Mouse (Mus musculus) ovary, postnatal 36 days (tissue): ENCODE results near the gene Lsm6.
"Not testable (repeated sequence)": the region's sequence is repeated elsewhere in the genome, so short reads cannot be mapped to it uniquely, and the experiment has no call there.

Experiments used
- DNase-seq: peaks from one replicate; pipeline ENCODE4 v3.0.0; 2022; ENCODE audit warnings: low spot score, mixed read lengths

Lsm6 gene

GRCm38 (mm10) chr8:78820673-78821310 lies at the start of gene Lsm6:
Gene Lsm6 (minus strand): TSS chr8:78821140.
- DNase-seq = peak; percentile 98

GRCm38 (mm10) chr8:78867036-78867435 lies 46.1 kb upstream of the Lsm6 start:
- no peak for DNase-seq

- DNase-seq = no peak
Measured at GRCm38 (mm10) chr8:78863001-78863400, 42.1 kb upstream of the Lsm6 start.

GRCm38 (mm10) chr8:78862046-78862445 lies 41.1 kb upstream of the Lsm6 start:
- DNase-seq = no peak

DNA sequence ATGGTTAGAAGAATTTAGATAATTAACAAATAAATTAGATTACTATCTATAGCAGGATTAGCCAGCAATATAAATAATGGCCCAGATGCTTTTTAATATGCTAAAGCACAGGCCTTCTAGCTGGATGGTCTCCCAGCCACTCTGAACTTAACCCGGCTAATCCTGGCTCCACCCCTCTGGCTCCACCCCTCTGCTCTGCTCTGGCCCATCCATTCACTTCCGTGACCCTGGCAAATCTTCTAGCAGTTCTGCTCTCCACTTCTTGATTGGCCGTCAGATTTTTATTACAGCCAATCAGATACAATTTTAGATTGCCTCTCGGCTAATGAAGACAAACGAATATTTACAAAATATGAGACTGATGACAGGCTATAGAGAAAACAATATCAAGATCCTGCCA lies 39.8 kb upstream of the Lsm6 start:
- no peak for DNase-seq

- DNase-seq = no peak
Measured at GRCm38 (mm10) chr8:78857421-78857820, 36.5 kb upstream of the Lsm6 start.

- DNase-seq = no peak
Measured at GRCm38 (mm10) chr8:78852279-78852678, 31.3 kb upstream of the Lsm6 start.

DNA sequence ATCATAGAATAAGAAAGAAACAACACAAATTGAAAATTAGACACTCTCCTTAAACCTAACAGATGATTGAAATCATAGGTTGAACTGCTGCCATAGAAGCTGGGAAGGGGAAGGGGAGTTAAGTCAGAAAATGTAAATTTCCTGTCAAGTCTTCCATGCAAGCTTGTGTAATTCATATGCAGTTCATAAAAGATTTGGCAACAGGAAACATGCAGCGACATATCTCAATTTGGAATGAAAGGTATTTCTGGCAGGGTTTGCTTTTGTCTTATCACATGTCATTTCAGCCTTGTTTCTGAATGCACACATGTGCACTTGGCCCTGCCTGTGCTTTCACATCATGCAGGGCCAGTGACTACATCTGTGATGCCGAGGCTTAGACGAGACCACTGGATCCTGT lies 26.3 kb upstream of the Lsm6 start:
- DNase-seq = no peak

- DNase-seq = no peak
Measured at GRCm38 (mm10) chr8:78844559-78844958, 23.6 kb upstream of the Lsm6 start.

GRCm38 (mm10) chr8:78838656-78839413 lies 17.9 kb upstream of the Lsm6 start:
- no peak for DNase-seq

DNA sequence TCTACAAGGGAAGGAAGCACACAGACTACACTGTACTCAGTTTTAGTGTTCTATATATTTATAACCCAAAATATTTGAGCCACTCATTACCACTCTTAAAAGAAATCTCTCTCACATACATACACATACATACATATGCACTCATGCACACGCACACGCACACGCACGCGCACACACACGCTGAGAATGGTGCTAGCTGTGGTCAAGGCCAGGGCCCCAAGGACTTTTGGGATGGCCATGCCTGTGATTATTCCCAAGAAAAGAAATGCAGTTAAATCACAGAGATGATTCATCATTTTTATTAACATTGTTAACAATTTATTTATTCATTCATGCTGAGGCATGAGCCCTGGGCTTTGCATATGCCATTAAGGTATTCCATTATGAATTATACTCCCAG lies 15.2 kb upstream of the Lsm6 start:
- no peak for DNase-seq

DNA sequence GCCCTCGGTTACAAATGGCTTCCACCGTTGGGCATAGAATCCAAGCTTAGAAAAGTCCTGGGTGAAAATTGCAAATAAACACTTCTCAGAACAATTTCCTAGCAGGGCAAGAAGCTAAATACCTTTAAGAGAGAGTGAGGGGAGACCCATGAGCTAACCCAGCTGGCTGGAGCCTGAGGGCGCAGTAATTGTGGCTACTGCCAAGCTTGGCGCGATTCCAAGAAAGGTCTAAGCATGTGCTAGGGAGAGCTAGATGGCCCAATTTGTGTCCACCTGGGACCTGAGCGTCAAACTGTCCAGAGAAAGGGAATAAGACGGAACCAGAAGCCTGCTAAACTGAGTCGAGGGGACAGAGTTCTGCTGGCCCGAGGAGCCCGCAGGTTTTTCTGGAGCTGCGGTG lies 7.5 kb upstream of the Lsm6 start:
- no peak for DNase-seq

GRCm38 (mm10) chr8:78824515-78824914 lies 3.6 kb upstream of the Lsm6 start:
- no peak for DNase-seq

DNA sequence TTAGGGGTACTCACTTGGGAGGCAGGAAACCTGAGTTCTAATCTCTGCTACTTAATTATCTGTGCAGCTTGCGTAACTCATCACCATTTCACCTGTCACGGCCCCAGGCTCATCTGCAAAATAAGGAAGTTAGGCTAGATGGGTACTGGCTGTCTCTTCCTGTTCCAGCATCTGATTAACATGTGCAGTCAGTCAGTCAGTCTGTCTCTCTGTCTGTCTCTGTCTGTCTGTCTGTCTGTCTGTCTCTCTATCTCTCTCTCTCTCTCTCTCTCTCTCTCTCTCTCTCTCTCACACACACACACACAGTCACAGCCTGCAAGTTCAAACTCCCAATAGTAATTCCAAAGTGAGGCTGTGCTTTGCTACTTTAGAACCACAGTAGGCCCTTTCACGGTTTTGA lies 967 bp downstream of the Lsm6 start:
- DNase-seq = not testable (repeated sequence)

GRCm38 (mm10) chr8:78814743-78815142 lies 6.2 kb downstream of the Lsm6 start:
- no peak for DNase-seq

DNA sequence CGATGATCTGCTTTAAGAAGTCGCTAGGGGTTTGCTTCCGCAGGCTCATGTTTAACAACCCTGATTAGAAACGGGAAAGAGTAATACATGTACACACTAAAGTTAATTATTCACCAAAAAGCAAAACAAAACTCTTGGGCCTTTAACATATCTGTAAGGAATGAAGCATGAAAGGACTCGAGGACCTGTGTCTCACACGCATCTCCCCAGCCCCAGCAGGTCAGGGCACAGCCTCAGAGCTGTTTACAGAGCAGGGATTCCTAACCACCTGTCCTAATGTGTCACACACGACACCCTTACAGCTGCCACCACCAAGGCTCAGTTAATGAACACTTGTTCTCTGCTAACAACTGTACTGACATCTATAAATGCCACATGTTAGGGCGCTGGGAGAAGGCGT lies 7.9 kb downstream of the Lsm6 start:
- no peak for DNase-seq

- DNase-seq = no peak
Measured at GRCm38 (mm10) chr8:78812446-78812845, 8.5 kb downstream of the Lsm6 start.

- DNase-seq = no peak
Measured at GRCm38 (mm10) chr8:78811748-78812147, 9.2 kb downstream of the Lsm6 start.

GRCm38 (mm10) chr8:78810207-78810675 lies 10.7 kb downstream of the Lsm6 start:
- DNase-seq = no peak

DNA sequence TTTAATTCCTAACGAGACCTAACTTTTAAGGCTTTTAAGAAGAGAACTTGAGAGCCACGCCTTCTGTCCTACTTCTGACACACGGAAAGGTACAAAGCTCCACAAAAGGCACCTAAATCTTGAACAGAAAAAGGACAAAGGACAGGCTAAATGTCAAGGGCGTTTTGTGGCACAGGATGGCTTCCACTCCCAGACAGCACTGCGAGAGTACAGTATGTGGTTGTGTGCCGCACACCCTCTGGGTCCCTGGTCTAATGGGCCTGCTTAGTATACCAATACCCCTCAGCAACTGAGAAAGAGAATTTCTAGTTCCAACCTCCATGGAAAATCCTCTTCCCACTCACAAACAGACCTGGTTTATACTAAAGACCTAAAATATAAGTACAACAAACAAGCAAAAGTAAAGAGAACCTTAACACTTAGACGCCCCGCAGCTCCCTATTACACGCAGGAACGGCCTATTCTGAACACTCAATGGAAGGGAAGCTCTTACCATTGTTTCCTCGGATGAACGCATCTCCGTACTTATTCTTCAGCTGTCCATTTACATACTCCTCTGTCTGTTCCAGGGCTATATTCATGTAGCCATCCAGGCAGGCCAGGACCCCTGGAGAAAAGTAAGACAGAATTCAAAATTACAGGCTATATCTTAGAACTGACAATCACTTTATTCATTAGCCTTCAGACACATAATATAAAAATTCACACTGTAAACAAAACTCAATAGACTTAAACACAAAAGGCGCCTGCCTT lies 11.3 kb downstream of the Lsm6 start:
- DNase-seq = no peak

DNA sequence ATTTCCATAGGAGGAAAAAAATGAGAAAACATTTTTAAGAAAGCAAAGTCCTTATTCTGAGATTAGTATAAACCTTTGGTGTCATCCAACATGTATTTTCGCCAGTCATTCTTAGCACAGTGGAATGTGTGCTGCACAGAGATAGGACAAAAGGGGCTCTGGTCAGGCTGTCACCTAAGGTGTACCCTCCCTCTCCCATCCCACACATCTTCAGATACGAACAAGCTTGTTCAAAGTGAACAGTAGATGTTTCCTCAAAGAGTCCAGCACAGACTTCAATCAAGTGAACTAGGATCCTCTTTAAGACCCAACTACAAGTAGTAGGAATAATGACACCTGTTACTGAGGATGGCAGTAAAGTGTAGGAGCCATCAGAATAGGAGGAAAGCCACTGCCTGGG lies 12.1 kb downstream of the Lsm6 start:
- no peak for DNase-seq

GRCm38 (mm10) chr8:78808439-78808838 lies 12.5 kb downstream of the Lsm6 start:
- DNase-seq = no peak

DNA sequence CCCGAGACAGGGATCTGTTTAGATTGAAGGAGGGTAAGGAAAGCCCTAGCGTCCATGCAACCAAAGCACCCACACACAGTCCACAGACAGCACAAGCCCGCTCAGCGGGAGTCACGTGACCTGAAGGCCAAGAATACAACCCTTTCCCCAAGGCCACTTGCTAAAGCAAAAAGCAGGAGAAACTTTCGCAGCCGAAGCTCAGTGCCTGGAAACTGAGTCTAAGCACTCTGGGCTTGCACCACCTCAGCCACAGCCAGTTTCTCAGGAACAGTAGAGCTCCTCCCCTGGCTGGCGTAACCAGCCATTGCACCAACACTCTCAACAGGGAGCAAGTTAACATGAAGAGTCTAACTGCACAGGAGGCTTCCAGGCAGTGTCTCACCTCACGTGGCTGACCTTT lies 13.7 kb downstream of the Lsm6 start:
- DNase-seq = peak; percentile 36
